Mouse (Mus musculus) lung, postnatal 25 days (tissue): ENCODE data around the gene Wnt16.

Experiments
- DNase-seq: peaks from one replicate; pipeline ENCODE4 v3.0.0; 2022; ENCODE audit warnings: low spot score

Wnt16 gene

DNA sequence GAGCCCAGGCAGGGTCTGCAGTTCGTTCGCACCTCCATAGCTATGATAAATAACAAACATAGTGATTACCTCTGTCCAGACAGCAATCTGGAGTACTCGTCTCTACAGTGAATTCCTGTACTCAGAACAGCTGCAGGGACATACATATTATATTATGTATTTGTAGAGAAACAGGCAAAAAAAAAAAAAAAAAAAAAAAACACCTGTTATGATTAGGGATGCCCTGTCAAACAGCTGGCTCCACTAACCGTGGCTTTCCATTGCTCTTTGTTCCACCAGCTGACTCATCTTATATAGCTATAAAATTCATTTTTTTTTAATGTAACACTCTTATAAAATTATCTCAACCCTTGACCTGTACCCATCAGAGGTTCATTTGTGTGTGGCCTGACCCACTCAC lies 38.3 kb downstream of the Wnt16 start:
- no peak for DNase-seq

DNA sequence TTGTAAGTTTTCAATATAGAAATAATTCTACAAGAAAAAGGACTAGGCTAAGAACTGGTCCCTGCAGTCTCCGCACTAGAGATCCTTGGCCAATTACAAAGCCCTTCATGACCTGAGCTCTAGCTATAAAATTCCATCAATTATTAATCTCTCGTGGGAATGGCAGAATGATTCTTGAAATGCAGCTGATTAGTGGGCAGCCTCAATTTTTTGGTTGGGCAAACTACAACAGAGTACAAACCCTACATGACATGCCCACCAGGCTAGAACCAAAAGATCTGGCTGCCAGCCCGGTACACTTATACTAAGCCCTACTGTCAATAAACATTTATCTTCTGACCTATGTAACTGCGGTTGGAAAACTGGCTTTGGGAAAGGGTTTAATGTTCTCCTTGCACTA lies 39.1 kb downstream of the Wnt16 start:
- no peak for DNase-seq

DNA sequence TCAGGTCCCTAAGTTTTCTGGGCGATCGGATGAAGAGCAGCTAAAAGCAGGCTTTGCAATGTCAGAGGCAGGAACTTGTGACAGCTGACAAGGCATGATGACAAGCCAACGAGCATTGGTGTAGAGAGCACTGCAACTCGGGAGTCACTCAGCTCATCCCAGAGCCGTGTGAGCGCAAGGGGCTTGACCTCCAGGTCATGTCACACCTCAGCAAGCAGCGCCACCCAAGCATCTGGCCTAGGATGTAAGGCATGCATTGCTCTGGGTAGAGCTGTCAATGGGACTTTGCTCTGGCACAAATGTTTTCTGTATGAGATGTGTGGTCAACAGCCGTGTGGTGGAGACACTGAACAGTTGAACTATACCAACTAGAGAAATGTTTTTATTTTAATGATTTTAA lies 39.9 kb downstream of the Wnt16 start:
- DNase-seq: no peak

DNA sequence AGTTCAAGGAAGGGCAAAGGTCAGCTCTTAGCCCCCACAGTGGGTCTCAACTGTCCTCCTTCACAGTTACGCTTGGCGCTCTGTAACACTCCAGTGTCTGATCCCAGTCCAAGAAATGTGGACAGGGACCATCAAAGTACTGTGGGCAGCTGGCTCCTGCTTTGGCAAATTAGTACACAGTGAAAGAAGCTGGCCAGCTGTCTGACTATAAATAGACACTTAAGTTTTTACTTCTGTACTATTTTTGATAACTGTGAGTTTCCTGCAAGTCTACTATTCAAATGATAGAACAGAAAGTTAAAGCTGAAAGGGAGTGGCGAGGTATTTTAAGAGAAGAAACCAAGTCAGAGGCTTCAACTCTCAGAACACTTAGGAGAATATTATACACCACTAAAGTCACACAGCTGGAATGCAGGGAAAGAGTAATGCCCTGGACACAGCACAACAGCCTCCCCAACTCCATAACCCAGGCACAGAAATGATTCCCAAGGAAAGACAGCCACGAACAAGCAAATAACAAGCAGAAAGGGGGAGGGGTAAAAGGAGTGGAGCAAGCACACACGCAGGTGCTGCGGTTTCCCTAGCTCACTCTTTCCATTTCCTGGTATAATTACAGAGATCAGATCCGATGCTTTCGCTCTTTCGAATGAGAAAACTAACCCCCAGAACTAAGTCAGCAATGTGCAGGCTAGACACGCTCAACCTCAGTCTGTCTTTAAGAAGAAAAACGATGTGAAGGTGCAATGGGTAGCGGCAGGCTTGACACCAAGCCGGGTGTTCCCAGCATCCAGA lies 42.3 kb downstream of the Wnt16 start:
- DNase-seq: no peak

DNA sequence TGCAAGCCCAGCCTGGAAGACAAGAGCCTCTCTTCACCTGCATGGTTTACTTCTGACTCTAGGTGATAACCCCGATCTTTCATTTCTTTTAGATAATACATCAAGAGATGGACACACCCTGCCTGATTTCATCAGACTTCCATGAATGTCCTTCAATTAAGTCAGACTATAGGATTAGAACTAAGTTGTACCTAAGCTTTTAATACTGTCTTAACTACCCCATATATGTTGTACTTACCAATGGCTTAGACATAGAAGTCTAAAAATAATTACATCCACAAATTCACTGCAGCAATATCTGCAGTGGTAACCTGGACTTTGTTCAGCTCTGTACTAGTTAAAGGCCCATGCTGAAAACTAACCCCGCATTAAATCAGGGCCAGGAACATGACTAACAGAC lies 44.5 kb downstream of the Wnt16 start:
- DNase-seq: no peak

DNA sequence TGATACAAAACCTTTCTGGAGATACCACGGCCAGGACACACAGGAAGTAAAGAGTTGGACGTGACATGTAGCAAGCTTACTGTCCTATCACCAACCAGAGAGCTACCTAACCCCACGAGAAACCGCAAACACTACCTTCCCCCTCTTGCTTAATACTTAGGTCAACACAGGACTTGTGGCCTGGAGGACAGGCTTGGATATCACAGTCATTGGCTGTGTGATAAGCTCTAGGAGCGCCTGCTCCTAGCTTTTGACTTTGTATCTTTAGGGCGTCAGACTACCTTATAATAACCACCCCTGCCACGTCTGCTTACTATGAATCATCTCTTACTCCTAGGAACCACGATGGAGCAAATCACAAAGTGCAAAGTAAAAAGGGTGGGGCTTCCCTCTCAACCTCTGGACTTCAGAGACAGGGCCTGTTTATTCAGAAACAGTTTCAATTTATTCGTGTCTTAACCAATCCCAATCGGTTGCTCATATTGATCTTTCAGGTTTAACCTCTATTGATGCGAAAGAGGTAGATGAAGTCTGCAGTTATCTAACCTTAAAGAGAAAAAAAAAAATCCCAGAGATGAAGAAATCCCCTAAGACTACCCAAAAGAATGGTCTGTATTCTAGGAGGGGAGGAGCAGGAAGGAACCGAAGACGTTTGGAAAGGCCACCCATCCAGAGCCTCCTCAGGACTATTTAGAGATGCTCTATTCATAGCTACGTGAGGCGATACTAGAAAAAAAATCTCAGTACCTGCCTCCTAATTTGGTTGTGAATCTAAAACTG lies 51.9 kb downstream of the Wnt16 start:
- DNase-seq: no peak

DNA sequence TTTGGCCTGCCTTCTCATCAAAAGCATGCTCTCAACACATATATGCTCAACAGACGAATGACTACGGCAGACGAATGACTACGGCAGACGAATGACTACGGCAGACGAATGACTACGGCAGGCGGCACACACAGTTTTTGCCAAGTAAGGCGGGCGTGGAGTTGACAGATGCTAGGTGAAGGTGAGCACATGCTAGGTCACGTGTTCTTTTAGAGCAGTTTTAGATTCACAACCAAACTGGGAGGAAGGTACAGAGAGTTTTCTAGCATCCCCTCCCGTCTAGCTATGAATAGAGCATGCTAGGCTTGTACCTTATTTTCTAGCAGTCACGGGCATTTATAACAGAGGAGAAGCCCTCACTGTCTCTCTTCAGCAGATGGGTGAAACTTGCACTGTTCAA lies 52.8 kb downstream of the Wnt16 start:
- DNase-seq: no peak

DNA sequence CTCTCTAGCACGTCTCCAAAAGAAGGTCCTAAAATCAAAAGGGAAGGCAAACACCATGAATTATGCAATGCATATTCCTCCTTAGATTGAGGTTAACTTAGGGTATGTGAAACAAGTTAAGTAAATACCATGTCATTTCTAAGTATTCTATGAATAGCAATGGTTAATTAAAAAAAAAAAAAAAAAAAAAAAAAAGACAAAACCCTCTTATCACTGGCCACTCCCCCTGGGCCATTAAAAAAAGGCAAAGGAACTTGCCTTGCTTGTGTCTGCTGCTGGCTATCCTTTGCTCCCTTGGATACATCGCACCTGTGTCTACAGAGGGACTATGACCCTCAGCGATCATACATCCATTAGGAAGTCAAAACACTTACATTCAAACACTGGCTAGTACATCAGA lies 55.3 kb downstream of the Wnt16 start:
- DNase-seq: no peak

DNA sequence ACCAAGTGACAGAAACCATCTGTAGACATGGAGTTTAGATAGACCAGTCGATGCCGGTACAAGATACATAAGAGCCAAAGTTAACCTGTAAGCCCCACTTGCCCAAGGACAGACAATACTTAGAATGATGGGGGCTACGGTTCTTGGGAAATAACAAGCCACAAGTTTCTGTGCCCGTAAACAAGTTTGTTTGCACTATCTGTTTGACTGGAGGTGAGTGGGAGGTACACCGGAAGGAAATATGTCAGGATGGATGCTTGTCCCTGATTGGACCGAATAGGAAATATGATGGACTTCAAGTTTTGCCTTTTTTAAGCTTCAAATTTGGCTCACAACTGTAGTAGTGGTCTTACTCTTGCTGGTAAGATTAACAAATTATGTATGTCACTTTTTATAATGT lies 55.7 kb downstream of the Wnt16 start:
- DNase-seq: no peak

DNA sequence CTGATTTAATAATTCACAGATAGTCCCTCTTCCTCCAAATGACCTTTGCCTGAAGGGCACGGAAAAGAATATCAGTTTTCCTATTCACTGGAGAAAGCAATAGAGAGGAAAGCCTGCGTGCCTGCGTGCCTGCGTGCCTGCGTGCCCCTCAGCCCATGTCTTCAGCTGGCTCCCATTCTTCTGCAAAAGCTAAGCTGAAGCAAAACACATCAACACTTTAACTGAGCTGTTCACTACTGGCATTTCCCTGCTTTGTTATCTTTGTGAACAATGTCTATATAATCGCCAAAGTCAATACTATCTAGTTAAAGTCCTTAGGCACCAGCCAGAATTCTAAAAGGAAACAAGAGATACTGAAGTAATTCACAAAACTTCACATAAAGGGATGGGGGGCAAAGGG lies 56.4 kb downstream of the Wnt16 start:
- no peak for DNase-seq

DNA sequence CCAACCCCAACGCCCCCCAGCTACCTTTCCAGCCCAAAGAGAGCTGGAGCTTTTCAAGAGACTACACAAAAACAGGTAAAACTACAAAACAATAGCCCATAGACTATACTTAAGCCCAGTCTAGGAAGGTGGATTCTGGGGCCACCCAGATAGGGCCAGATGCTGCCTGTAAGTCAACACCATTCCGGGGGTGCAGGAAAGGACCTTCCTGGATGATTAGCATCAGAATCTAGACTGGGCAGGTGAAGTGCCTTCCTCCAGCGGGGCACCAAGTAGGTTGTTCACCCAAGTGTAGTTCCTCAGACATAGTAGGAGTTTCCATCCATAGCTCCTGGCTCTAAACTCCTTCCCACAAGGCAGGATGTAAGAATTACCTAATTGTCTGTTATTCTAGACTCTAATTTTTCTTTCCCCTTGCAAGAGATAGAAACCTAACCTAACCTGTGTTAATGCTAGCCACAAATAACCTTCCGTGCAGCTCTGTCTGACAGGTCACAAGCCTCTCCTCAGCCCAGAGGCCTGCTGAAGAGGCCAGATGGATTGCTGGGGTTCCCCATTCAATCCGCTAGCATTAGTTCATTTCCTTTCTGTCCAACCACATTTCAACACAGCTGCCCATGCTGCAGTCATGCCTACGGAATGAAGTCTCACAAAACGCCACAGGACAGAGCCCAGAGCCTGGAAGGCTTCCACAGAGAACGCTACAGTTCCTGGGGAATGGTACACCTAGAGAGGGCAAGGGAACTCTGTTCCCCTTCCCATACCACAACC lies 59.3 kb downstream of the Wnt16 start:
- DNase-seq: no peak
